Mouse (Mus musculus): ENCODE measurements around the gene Inpp5f.

GRCm38 (mm10) chr7:128617587-128617986, 6.5 kb downstream of the Inpp5f start:
- TF ChIP-seq GATA1 (IDR thresholded peaks at IDR 0.05; ENCODE audit: low read length) (no peak), TAL1 (IDR thresholded peaks at IDR 0.05; ENCODE audit: low read length) (no peak)

Measured in erythroblast, embryonic 14.5 days (primary cell).